Mouse (Mus musculus) heart, postnatal 4 days (tissue): ENCODE results near the gene Igsf9. TPM values are rescaled to one million over a fixed set of nuclear protein-coding genes. Genes with fewer than 3 reads are reported as not detected.

Experiments
- DNase-seq: peaks from one replicate; pipeline ENCODE4 v3.0.0; 2021
- total RNA-seq, 2 experiments: library from RNA; stranded (reverse); gene quantifications; 2 replicates each; pipeline ENCODE4 v1.2.3; 2021

Igsf9 gene
- total RNA-seq, 2 experiments from 2014 or later: 2.5 to 3.1 TPM

DNA sequence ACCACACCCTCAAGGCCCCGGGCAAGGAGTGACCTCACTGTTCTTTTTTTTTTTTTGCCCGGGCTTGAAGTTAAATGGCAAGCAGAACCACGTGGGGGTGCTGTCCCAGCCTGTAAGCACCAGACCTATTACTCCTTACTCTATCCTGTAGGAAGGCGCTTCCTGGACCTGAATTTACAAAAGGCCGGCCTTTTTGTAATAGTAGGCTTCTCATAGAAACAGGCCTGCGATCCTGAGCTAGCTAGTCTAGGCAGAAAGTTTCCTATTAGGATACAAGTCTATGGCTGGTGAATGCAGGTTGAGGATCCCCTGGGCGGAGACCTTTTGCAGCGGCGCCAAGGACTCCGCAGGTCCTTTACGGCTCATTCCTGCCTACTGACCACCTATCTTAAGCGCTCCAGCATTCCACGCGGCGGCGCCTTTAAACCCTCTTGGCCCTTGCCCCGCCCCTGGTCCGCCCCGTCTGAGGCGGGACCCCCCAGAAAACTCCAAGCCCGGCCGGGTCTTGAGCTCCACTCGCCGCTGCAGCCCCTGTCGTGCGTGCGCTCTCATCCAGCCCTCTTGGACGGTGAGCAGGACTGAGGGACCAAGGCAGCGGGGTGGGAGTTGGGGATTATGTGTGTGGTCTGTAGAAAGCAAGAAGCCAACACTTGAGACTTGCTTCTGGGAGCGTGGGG is 18.3 kb downstream of the Igsf9 start, which contains the start of gene Tagln2:
Gene Tagln2 (plus strand): TSS at position 283 of the 677 bp plus-strand sequence.
- peak; percentile 93 for DNase-seq

GRCm38 (mm10) chr1:172500451-172501370 is 19.1 kb downstream of the Igsf9 start:
- peak; percentile 82 for DNase-seq

- peak; percentile 82 for DNase-seq
These were observed 20.0 kb downstream of the Igsf9 start for GRCm38 (mm10) chr1:172501371-172502144.

DNA sequence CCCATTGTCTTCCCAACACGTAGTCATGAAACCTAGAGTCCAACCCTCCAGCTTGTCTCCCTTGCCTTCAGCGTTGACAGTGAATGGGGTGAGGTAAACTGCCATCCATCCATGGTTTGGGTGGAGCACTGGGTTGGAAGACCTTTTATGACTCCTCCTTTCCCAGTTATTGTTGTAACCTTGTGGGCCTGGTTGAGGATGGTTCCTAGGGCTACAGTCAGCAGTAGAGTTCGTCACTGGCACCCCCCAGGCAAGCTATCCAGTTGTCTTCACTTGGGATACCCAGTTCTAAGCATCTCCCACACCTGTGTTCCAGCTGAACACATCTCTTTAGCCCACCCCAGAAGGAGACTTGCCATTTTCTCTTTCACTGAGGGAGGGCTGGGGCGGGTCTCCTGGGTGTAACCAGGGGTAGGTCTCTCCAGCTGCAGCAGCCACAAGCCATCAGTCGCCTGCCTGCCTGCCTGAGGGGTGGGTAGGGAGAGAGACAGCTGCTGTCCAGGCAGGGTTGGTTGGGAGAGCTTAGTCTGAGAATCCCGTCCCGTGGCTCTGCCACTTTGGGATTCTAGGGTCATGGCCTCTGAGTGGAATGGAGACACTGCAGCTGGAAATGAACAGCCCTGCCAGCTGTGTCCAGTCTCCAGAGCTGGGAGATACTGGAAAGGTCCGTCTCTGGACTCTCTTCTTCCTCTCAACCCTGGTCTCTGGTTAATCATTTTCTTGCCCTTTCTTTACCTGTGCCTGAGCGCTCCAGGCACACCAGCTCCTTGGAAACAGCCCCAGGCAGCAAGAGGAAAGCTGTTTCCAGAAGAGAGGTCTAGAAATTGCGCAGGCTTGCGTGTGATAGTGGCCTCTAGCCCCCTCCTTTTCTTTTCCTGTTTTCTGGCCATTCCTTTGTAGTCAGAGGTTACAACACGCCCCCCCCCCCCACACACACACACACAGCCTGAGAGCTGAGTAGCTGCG is 20.8 kb downstream of the Igsf9 start:
- DNase-seq: peak; percentile 41

GRCm38 (mm10) chr1:172503111-172503997 is 21.8 kb downstream of the Igsf9 start:
- peak; percentile 80 for DNase-seq

GRCm38 (mm10) chr1:172504756-172505155 is 23.2 kb downstream of the Igsf9 start:
- peak; percentile 44 for DNase-seq

DNA sequence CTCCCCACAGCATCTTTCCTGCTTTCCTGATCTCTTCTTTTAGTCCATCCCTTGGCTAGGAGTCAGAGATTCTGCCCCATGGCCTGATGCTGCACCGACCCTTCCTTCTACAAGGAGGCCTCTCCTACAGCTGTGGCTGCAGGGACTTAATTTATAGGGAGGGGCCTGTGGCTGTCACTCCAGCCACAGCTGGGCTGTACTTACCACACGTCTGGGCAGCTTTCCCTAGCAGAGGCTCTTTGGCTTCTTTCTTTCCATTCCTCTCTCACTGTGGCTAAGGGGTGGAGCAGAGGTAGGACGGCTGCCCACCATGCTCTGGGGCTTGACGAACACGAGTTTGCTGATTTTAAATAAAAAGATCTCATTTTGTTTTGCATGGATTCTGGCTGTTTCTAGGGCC is 25.4 kb downstream of the Igsf9 start:
- peak; percentile 38 for DNase-seq

DNA sequence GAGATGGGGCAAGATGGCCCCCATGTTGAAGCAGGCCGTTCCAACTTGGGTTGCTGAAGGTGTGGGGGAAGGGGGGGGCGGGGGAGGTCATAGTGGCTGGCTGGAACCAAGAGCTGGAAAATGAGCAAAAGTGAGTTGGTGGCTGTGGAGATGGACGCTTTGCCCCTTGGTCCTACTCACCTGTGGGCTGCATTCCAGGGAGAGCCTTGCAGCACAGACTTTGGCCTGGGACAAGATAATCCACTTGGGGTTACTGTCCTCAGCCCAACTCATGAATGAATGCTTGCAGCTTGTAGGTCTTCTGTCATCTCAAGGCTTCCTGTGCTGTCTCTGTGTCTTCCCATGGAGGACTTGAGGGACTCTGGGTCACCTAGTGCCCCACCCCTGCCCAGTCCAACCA is 26.1 kb downstream of the Igsf9 start:
- DNase-seq: no peak

DNA sequence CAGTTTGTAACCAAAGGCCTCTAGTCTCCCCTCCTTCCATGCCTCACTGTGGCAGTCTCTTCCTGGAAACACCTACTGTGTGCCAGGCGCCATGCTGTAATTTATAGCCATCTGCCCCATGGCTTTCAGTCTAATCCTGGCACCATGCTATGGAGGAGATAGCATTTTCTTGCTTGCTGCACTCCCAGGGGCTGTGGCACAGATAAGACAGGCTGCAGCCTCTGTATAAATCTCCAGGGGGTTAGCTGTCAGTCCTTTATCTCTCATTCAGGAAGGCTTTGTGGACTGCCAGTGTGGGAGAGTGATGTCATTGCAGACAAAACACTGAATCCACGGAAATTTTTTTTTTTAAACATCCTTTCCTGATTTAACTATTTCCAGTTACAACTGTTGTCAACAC is 26.6 kb downstream of the Igsf9 start:
- no peak for DNase-seq

DNA sequence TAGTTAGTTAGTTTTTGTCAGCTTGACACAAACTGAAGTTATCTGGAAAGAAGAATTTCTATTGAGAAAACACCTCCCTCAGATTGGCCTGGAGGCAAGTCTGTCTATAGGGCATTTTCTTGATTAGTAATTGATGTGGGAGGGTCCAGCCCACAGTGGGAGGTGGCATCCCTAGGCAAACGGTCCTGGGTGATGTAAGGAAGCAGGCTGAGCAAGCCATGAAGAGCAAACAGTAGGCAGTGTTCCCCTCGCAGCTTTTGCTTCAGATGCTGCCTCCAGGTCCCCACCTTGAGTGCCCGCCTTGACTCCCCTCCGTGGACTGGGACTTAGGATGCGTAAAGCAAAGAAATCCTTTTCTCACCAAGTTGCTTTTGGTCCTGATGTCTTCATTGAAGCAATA is 27.6 kb downstream of the Igsf9 start:
- no peak for DNase-seq

GRCm38 (mm10) chr1:172509983-172510382 is 28.4 kb downstream of the Igsf9 start:
- no peak for DNase-seq

- DNase-seq: no peak
These were observed 28.9 kb downstream of the Igsf9 start for GRCm38 (mm10) chr1:172510421-172510972.

GRCm38 (mm10) chr1:172512962-172513361 is 31.4 kb downstream of the Igsf9 start:
- peak; percentile 73 for DNase-seq

- peak; percentile 79 for DNase-seq
These were observed 32.1 kb downstream of the Igsf9 start for GRCm38 (mm10) chr1:172513525-172514212.

GRCm38 (mm10) chr1:172514213-172514529 is 32.6 kb downstream of the Igsf9 start:
- no peak for DNase-seq

DNA sequence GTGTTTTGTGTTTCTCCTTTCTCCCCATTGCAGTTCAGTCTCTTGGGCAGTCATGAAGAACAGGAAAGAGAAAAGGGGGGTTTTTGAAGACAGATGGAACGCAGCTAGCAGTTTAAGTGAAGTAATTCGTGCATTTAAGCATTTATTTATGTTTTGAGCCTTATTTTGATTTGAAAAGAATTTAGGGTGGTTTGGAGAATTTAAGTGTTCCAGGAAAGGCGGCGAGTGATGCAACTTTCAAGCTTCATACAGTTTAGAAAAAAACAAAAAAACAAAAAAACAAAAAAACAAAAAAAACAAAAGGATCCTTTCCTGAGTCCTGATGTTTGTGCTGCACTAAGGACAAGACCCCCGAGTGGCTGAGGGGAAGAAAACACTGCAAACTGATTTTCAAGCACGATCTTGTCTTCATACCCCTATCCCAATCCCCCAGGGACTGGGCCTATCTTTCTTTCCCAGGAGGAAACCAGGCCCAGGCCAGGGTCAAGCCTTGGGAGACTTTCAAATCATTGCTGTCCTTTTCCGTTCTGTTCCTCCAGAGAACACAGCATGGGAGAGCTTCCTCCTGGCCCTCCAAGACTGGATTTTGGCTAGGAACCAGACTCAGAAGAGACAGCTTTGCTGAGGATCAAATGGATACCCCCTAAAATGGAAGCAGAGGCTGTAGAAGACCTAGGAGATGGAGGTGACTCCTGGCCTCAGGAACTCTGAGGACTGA is 33.1 kb downstream of the Igsf9 start:
- no peak for DNase-seq

DNA sequence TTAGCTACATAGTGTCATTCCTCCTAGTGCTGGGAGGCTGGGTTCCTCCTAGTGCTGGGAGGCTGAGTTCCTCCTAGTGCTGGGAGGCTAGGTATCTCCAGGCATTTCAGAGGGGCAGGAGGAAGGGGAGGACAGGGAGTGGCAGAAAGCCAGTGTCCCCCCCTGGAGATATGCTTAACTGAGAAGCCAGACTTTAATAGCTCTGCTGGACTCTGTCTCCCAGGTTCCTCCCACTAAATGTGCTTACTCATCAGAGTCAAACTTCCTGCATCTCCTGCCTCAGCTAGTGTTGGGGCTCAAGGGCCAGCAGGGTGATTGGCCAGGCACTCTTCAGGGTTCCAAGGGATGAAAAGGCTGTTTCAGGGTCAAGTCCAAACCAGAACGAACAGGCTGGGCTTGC is 33.8 kb downstream of the Igsf9 start:
- DNase-seq: no peak

DNA sequence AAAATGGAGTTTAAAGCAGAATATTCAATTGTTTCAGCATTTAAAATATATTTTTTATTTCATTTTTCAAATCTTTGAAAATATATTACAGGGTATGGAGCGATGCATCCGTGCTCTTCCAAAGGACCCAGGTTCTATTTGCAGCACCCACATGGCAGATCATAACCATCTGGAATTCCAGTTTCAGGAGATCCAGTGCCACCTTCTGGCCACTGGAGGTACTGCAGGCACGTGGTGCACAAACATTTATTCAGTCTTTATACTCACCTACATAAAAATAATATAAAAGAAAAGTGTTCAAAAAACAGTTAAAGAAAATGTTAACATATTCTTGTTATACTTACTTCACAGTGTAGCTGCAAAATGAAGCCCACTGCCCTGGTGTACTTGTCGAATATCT is 36.4 kb downstream of the Igsf9 start:
- no peak for DNase-seq

- DNase-seq: no peak
These were observed 38.1 kb downstream of the Igsf9 start for GRCm38 (mm10) chr1:172519644-172520043.
